Comparison of ENCODE assay signal across 17 mouse cellular contexts in genomic region chr19:21816260-21816659, GRCm38 (mm10).
"Had no signal": no experiment of that assay in that cellular context is flagged by ENCODE, and none has a peak within 500 bp of the region (broad histone marks: within the 10 kb centered on the region; RNA-seq: fewer than 3 reads in every experiment).

No protein-coding gene starts in this region.

- DNase-seq: lung, adult 18-20 months; lung, embryonic 14.5 days; lung, postnatal 10 days; lung, postnatal 4 days; retina, postnatal 1 day; right cerebral cortex, adult 18-20 months; right cerebral cortex, postnatal 25 days; right cerebral cortex, postnatal 4 days; spleen, adult 18-20 months; thymus, adult 18-20 months; thymus, postnatal 14 days; thymus, postnatal 36 days had no signal

- H3K9ac ChIP-seq: liver, embryonic 14.5 days; lung, embryonic 14.5 days; midbrain, embryonic 12.5 days; midbrain, embryonic 15.5 days; neural tube, embryonic 13.5 days; neural tube, embryonic 15.5 days had no signal

- H3K4me1 ChIP-seq: midbrain, embryonic 12.5 days; midbrain, embryonic 15.5 days had no signal

- H3K27ac ChIP-seq: liver, embryonic 14.5 days; midbrain, embryonic 12.5 days; midbrain, embryonic 15.5 days; neural tube, embryonic 13.5 days; neural tube, embryonic 15.5 days had no signal

- ATAC-seq: midbrain, embryonic 15.5 days had no signal

- H3K4me2 ChIP-seq: lung, embryonic 14.5 days; midbrain, embryonic 12.5 days; midbrain, embryonic 15.5 days; neural tube, embryonic 13.5 days; neural tube, embryonic 15.5 days had no signal

- H3K4me3 ChIP-seq: midbrain, embryonic 12.5 days; midbrain, embryonic 15.5 days; neural tube, embryonic 13.5 days; neural tube, embryonic 15.5 days had no signal

- H3K27me3 ChIP-seq: midbrain, embryonic 12.5 days; midbrain, embryonic 15.5 days; neural tube, embryonic 13.5 days; neural tube, embryonic 15.5 days had no signal

- H3K9me3 ChIP-seq: midbrain, embryonic 12.5 days; midbrain, embryonic 15.5 days; neural tube, embryonic 13.5 days; neural tube, embryonic 15.5 days had no signal
